Mouse (Mus musculus) limb, embryonic 11.5 days (tissue): ENCODE results near the gene Rsph1. TPM values are rescaled to one million over a fixed set of nuclear protein-coding genes. Genes with fewer than 3 reads are reported as not detected.

Experiments
- ATAC-seq: fragments of 200-750 bp; cut with Nextera tagmentation; 2 replicates; pipeline ENCODE4 v1.8.0; 2017; ENCODE audit warnings: low read depth; ENCODE audit not compliant: insufficient number of reproducible peaks, low FRiP score, low TSS enrichment
- DNase-seq: peaks from one replicate; pipeline ENCODE4 v3.0.0-alpha.2; 2015; ENCODE audit warnings: low spot score
- H3K27ac ChIP-seq: fragments of 300-500 bp; sonication (generic); replicated peaks from 2 replicates; pipeline ENCODE4 v1.5.1; 2014; ENCODE audit warnings: low read depth, mild to moderate bottlenecking, low read length
- H3K27me3 ChIP-seq: fragments of 300-500 bp; sonication (generic); 2 replicates; pipeline ENCODE4 v1.6.1; 2014; ENCODE audit warnings: mild to moderate bottlenecking, low read length, mixed read lengths; ENCODE audit not compliant: control insufficient read depth, insufficient read depth
- H3K36me3 ChIP-seq: fragments of 300-500 bp; sonication (generic); 2 replicates; pipeline ENCODE4 v1.6.1; 2014; ENCODE audit warnings: mild to moderate bottlenecking, low read length, moderate library complexity, mixed read lengths; ENCODE audit not compliant: control insufficient read depth, insufficient read depth
- H3K4me1 ChIP-seq: fragments of 300-500 bp; sonication (generic); 2 replicates; pipeline ENCODE4 v1.6.1; 2014; ENCODE audit warnings: low read length, mixed read lengths; ENCODE audit not compliant: control insufficient read depth, insufficient read depth
- H3K4me2 ChIP-seq: fragments of 300-500 bp; sonication (generic); 2 replicates; pipeline ENCODE4 v1.6.1; 2014; ENCODE audit warnings: low read depth, mild to moderate bottlenecking, moderate library complexity; ENCODE audit not compliant: severe bottlenecking
- H3K4me3 ChIP-seq: fragments of 300-500 bp; sonication (generic); 2 replicates; pipeline ENCODE4 v1.5.1; 2014; ENCODE audit warnings: low read depth, low read length
- H3K9ac ChIP-seq: fragments of 300-500 bp; sonication (generic); 2 replicates; pipeline ENCODE4 v1.6.1; 2014; ENCODE audit warnings: mild to moderate bottlenecking, low read length
- H3K9me3 ChIP-seq: fragments of 300-500 bp; sonication (generic); 2 replicates; pipeline ENCODE4 v1.6.1; 2016; ENCODE audit warnings: low read length; ENCODE audit not compliant: control insufficient read depth
- WGBS: fragments of 180-500 bp; shearing (Covaris S2); extraction: QIAGEN DNeasy Blood & Tissue Kit; methylation state at CpG from one replicate; pipeline ENCODE4 v1.1.7; 2014; 5-methylcytosine and 5-hydroxymethylcytosine counted together
- polyA plus RNA-seq: library from polyadenylated mRNA; unstranded; fragments of >200 nt; fragmentation: Nextera tagmentation; extraction: Ambion mirVana; gene quantifications from 2 replicates; pipeline ENCODE4 v1.2.1, GENCODE M21; 2014

Gene Rsph1
- polyA plus RNA-seq, 1 experiment from 2014 or later, result 0.73 TPM

DNA sequence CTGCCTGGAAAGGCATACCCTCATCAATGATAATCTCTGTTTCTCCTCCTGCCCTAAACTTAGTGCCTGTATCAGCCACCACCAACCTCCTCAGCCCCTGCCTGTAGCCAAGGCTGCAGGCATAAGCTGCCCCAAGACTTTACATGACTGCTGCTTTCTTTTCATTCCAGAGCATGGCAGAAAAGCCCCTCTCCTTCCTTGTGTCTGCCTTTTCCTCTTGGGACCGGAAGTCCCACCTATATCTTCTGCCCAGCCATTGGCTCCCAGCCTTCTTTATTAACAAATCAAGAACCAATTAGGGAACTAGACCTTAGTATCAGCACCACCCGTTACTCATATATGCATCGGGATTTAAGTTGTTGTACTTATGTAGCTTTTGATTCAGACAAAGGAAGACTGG, 10.0 kb upstream of the Rsph1 start:
- H3K9me3 ChIP-seq, result no peaks in the 10 kb centered on the region
- no peak overlapping the region for H3K27ac ChIP-seq
- no peak for ATAC-seq
- H3K36me3 ChIP-seq, result no peaks in the 10 kb centered on the region
- DNase-seq, result no peak
- 0 out of 2 replicates have a peak, but pooled peaks cover 2% of the 10 kb centered on the region for H3K4me1 ChIP-seq
- 88% methylated on average over 3 of the region's 3 CpGs for WGBS
- H3K9ac ChIP-seq, result no peak overlapping the region
- no peak overlapping the region for H3K4me3 ChIP-seq
- H3K27me3 ChIP-seq, result no peaks in the 10 kb centered on the region
- H3K4me2 ChIP-seq, result no peak overlapping the region

DNA sequence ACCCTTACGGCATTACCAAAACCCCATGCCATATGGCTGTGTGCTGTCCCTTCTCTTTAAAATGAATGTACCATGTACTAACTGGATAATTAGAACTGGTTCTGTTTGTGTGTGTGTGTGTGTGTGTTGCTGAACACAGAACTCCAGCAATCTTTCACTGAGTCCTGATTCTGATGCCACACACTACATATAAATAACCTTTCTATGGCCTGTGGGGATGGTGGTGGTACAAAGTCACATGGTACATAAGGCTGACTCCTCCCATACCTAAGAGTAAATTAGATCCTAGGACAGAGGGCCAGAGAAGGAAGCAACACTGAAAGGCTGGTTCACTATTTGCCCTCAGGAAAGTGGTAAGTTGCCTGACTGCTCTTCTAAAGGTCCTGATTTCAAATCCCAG, 9.3 kb upstream of the Rsph1 start, which contains the start of gene Slc37a1:
Slc37a1 (plus strand) TSS at position 301 of the 400 bp plus-strand sequence.
- H3K9me3 ChIP-seq, result no peaks in the 10 kb centered on the region
- no peak within 1 kb of the TSS for H3K4me2 ChIP-seq
- no peak within 1 kb of the TSS for H3K9ac ChIP-seq
- H3K4me1 ChIP-seq, result 0 out of 2 replicates have a peak, but pooled peaks cover 2% of the 10 kb centered on the region
- ATAC-seq, result no peak
- H3K27me3 ChIP-seq, result no peaks in the 10 kb centered on the region
- no peak within 1 kb of the TSS for H3K4me3 ChIP-seq
- 89% methylated on average over 1 of the region's 1 CpGs for WGBS
- H3K36me3 ChIP-seq, result no peaks in the 10 kb centered on the region
- DNase-seq, result no peak
- no peak within 1 kb of the TSS for H3K27ac ChIP-seq

DNA sequence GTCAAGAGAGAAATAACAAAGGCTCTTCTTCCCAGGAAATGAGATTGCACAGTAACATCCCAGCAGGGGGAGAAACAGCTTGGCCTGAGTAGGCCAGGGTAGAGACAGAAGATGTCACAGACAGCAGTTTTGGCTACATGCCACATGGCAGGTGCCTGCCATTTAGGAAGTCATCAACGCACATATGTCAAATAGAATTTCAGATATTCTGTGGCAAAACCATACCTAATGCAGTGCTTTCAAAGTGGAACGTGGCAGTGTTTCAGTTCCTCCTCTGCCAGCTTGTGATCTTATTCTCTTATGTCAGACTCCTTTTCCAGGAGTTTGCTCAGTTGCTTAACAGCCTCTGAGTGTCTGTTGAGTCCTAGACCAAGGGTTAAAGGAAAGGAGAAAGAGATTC, 8.7 kb upstream of the Rsph1 start:
- H3K9me3 ChIP-seq, result no peaks in the 10 kb centered on the region
- DNase-seq (no peak), ATAC-seq (no peak)
- H3K4me1 ChIP-seq, result 0 out of 2 replicates have a peak, but pooled peaks cover 2% of the 10 kb centered on the region
- H3K27me3 ChIP-seq, result no peaks in the 10 kb centered on the region
- WGBS, result 88% methylated on average over 2 of the region's 2 CpGs
- H3K4me3 ChIP-seq, result no peak overlapping the region
- no peak overlapping the region for H3K27ac ChIP-seq
- H3K4me2 ChIP-seq, result no peak overlapping the region
- no peak overlapping the region for H3K9ac ChIP-seq
- no peaks in the 10 kb centered on the region for H3K36me3 ChIP-seq

DNA sequence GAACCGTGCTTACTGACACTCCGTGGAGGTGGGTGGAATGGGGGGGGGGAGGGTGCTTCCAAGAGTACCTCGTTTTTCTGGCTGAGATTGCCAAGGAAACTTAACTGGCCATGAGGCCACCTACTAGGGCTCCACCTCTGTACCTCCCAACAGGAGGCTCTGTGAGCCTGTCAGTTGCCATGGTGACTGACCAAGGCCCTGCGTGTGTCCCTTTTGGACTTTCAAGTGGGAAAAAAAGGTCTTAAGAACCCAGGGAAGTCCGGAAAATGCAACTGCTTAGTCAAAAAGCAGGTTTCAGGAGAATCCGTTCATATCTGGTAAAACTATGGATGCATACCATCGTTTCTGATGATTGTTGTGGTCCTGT, 5.5 kb upstream of the Rsph1 start:
- Histone ChIP-seq H3K27ac (no peak overlapping the region), H3K4me2 (no peak overlapping the region), H3K9me3 (no peaks in the 10 kb centered on the region), H3K4me1 (0 out of 2 replicates have a peak, but pooled peaks cover 2% of the 10 kb centered on the region), H3K9ac (no peak overlapping the region), H3K36me3 (no peaks in the 10 kb centered on the region), H3K4me3 (no peak overlapping the region), H3K27me3 (no peaks in the 10 kb centered on the region)
- 29% methylated on average over 7 of the region's 7 CpGs for WGBS
- no peak for DNase-seq
- ATAC-seq, result no peak

DNA sequence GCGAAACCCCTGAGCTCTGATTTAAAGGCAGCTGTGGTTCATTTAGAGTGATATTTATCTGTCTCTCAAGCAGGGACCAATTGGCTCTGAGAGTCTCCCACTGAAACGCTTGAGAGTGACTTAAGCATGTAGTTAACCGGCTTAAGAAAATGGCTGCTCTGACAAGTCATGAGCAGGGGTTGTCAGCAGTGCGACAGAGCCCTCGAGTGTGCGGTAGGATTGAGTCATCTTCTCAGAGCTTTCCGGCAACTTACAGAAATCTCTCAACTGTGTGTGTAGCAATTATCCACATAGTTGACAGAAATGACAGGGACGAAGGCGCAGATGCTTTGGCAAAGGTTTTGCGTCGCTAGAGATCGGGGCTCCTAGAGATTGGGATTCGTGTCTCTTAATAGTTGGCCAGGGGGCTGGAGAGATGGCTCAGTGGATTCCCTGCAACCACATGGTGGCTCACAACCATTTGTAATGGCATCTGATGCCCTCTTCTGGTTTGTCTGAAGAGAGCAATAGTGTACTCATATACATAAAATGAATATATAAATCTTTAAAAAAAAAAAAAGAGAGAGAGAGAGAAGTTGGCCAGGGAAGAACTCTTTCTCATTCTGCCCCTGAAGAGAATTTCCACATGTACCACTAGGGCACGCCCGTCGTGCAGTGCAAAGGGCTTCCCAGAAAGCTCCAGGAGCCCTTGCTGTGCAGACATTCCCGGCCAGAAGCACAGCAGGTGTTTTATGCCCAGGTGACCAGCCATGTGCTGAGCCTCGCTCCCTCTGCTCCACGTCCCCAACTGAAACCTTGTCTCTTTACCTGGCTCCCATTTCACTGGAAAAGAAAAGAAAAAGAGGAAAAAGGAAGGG, 4.9 kb upstream of the Rsph1 start:
- H3K36me3 ChIP-seq, result no peaks in the 10 kb centered on the region
- no peak overlapping the region for H3K27ac ChIP-seq
- H3K27me3 ChIP-seq, result no peaks in the 10 kb centered on the region
- peaks cover 2% of the 10 kb centered on the region; the same call in 1 of the 2 replicates for H3K4me1 ChIP-seq
- no peak for ATAC-seq
- no peak overlapping the region for H3K4me2 ChIP-seq
- DNase-seq, result no peak
- no peak overlapping the region for H3K4me3 ChIP-seq
- 53% methylated on average over 19 of the region's 19 CpGs for WGBS
- H3K9ac ChIP-seq, result no peak overlapping the region
- H3K9me3 ChIP-seq, result no peaks in the 10 kb centered on the region

DNA sequence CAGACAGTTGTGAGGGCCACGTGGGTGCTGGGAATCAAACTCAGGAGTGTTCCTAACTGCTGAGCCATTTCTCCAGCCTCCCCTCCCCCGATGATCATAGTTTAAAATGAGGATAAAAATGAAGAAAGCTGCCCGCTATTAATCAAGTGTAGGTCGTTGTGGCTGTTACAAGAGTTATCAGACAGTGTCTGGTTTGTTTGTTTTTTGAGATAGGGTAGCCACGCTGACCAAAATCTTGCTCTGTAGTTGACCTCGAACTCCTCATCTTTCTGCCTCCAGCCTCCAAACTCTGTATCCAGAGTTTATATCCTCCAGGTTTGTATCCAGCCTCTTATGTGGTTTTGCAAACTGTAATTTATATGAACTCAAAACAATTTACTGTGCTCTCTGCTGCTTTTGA, 3.1 kb upstream of the Rsph1 start:
- Histone ChIP-seq H3K36me3 (no peaks in the 10 kb centered on the region), H3K9ac (no peak overlapping the region), H3K27me3 (no peaks in the 10 kb centered on the region), H3K4me1 (peaks cover 2% of the 10 kb centered on the region; the same call in 1 of the 2 replicates), H3K9me3 (no peaks in the 10 kb centered on the region), H3K27ac (no peak overlapping the region), H3K4me3 (no peak overlapping the region), H3K4me2 (no peak overlapping the region)
- no peak for ATAC-seq
- DNase-seq, result no peak
- 78% methylated on average over 6 of the region's 6 CpGs for WGBS

DNA sequence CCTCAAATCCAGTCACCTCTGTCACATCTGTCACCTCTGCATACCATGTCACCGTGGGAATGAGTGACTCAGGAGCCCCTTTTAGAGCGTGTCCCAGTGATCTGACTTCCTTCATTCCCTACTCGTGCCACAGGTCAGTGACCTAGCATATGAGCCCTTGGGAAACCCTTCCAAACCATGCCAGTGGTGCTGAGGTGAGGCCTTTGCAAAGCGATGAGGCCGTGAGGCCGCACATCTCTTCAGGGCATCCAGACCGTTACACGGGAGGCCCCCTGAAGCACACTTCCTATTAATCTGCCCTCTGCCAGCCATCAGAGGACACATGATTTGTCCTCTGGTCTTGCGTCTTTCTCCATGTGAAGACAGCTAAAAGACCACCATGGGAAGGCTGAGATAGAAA, 2.4 kb upstream of the Rsph1 start:
- WGBS, result 84% methylated on average over 9 of the region's 9 CpGs
- H3K9me3 ChIP-seq, result no peaks in the 10 kb centered on the region
- no peak for ATAC-seq
- no peaks in the 10 kb centered on the region for H3K27me3 ChIP-seq
- no peak for DNase-seq
- H3K4me2 ChIP-seq, result no peak overlapping the region
- H3K4me1 ChIP-seq, result peaks cover 2% of the 10 kb centered on the region; the same call in 1 of the 2 replicates
- H3K9ac ChIP-seq, result no peak overlapping the region
- H3K27ac ChIP-seq, result no peak overlapping the region
- H3K4me3 ChIP-seq, result no peak overlapping the region
- H3K36me3 ChIP-seq, result no peaks in the 10 kb centered on the region

DNA sequence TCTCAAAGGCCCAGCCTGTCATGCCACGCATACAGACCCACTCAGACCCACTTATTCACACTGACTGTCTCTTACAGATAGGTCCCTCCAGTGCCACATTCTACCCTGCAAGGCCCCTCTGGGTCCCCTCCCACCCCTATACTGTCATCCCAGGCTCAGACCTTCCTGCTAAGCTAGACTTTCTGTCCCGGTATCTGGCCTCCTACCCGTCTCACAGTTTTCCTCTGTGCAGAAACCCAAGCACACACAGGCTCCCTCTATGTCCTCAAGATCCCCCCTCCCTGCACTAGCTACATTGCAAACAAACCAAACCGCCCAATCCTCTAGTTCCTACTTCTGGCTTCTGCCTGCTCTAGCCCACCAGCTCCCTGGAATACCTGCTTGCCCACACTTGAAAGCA, 748 bp upstream of the Rsph1 start:
- H3K36me3 ChIP-seq, result no peaks in the 10 kb centered on the region
- no peak for ATAC-seq

More for the DNA sequence above, 748 bp upstream of the Rsph1 start:
- Histone ChIP-seq H3K4me3 (no peak overlapping the region), H3K4me1 (peaks cover 2% of the 10 kb centered on the region; the same call in 1 of the 2 replicates), H3K9me3 (no peaks in the 10 kb centered on the region), H3K4me2 (no peak overlapping the region), H3K9ac (no peak overlapping the region), H3K27me3 (no peaks in the 10 kb centered on the region), H3K27ac (no peak overlapping the region)
- no peak for DNase-seq
- 77% methylated on average over 4 of the region's 4 CpGs for WGBS
